Mouse (Mus musculus): Measurements from ENCODE around the gene Sf3a1.

DNA sequence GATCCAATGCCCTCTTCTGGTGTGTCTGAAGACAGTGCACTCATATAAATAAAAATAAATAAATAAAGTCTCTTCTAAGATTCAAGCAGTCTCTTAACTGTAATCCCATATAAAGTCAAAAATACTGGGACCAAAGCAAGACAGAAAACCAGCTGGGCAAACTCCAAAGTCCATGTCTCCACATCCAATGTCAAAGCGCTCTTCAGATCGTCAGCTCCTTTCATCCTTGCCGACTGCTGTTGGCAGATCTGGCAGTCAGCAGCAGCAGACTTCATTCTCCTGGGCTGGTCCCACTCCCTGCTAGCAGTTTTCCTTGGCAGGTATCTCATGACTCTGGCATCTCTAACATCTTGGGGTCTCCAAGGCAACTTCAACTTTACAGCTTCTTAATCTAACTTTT is 1.5 kb upstream of the Sf3a1 start:
- TF ChIP-seq CTCF (conservative IDR thresholded peaks at IDR 0.05; ENCODE audit: low read length) (no peak), POU5F1 (IDR thresholded peaks at IDR 0.05; ENCODE audit: borderline replicate concordance, low read length) (no peak), NANOG (IDR thresholded peaks at IDR 0.05; ENCODE audit: borderline replicate concordance, low read length) (no peak)
